Mouse (Mus musculus) megakaryocyte-erythroid progenitor cell, adult 5-6 weeks (primary cell): ENCODE measurements at regions not wholly inside any gene's neighbourhood (a gene's known extent, or its start where the extent isn't known, plus 50 kb on each side); places are given as distances from the start of the nearest gene placed in this dataset.
A peak's percentile ranks its signal among the peaks of the same experiment; 100 is the strongest.

ENCODE experiments used
- ATAC-seq: replicated peaks from 2 replicates; pipeline ENCODE4 v1.8.0; 2016; ENCODE audit warnings: mild to moderate bottlenecking, inconsistent platforms; ENCODE audit not compliant: severe bottlenecking, poor library complexity, low FRiP score, low TSS enrichment

GRCm38 (mm10) chr2:75425384-75425783 lies 233.7 kb upstream of the Hnrnpa3 start:
- no peak for ATAC-seq

- ATAC-seq, result no peak
Measured at GRCm38 (mm10) chr2:75425791-75426190, 233.3 kb upstream of the Hnrnpa3 start.

DNA sequence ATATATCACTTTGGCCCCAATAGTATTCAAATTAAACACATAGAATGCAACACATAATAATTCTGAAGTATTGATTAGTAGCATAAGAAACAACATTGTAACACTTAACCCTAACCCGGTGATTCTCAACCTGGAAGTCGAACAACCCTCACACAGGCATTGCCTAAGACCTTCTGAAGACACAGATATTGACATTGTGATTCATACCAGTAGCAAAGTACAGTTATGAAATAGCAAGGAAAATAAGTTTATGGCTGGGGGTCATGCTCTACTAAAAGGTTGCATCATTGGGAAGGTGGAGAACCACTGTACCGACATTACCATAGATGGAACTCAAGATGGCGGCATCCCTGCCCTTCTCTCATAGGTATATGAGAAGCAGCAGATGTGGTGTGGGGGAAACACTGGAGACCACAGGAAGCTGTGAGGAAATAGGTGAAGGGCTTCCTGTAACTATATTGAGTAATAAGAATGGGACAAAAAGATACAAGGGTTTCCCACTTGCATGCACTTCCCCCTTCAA lies 231.1 kb upstream of the Hnrnpa3 start:
- no peak for ATAC-seq

- no peak for ATAC-seq
Measured at GRCm38 (mm10) chr2:75430161-75430940, 228.7 kb upstream of the Hnrnpa3 start.

DNA sequence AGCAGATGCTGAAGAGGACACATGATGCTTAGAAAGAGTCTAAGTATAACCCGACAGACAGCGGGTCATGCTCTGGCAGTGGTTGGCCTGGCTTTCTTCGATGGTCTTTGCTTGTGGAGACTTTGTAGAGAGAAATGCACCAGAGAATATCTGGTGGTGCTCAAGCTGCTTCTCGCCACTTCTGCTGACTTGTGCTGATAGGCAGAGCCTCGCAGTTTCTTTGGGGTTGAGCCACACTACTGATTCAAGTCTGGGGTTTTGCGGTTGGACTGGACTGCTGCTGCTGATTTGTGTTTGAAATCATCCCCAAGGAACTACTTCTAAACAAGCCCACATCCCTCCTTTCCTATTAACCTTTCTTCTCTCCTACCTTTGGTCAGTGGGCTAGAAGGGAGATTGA lies 227.1 kb upstream of the Hnrnpa3 start:
- no peak for ATAC-seq

DNA sequence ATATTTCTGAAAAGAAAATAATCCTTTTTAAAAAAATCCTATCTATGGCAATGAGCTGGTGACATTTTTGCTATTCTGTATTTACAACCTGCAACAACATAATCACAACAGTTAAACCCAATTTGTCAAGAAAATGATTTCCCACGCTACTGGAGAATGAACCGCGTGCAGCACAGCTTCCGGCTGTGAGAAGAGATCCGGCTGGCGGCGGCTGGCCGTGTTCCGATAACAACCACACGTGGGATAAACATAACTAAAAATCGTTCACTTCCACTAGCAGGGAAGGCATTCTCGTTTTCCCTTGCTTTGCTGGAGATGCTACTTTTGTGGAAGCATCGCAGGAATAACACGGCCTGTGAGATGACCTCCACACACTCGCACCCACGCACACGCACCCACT lies 224.5 kb upstream of the Hnrnpa3 start:
- no peak for ATAC-seq

GRCm38 (mm10) chr2:75439522-75440230 lies 219.4 kb upstream of the Hnrnpa3 start:
- ATAC-seq, result no peak

GRCm38 (mm10) chr2:75442632-75443031 lies 216.4 kb upstream of the Hnrnpa3 start:
- ATAC-seq, result no peak

DNA sequence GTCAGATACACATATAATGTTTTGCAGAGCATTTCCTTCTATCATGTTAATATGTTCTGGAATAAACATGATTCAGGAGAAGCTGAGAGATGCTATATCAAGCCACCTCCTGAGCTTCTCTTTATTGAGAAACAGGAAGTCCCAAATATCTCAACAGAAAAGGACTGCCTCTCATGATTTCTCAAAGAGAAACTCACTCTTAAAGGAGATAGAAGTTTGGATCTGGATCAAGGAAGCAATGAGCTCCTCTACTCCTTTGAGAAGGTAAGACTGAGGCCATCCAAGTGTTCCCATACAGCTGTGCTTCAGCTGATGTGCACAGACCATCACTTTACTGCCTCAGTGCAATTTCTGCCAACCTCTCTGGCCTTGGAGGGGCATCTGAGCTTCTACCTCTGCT lies 213.9 kb upstream of the Hnrnpa3 start:
- ATAC-seq, result no peak

DNA sequence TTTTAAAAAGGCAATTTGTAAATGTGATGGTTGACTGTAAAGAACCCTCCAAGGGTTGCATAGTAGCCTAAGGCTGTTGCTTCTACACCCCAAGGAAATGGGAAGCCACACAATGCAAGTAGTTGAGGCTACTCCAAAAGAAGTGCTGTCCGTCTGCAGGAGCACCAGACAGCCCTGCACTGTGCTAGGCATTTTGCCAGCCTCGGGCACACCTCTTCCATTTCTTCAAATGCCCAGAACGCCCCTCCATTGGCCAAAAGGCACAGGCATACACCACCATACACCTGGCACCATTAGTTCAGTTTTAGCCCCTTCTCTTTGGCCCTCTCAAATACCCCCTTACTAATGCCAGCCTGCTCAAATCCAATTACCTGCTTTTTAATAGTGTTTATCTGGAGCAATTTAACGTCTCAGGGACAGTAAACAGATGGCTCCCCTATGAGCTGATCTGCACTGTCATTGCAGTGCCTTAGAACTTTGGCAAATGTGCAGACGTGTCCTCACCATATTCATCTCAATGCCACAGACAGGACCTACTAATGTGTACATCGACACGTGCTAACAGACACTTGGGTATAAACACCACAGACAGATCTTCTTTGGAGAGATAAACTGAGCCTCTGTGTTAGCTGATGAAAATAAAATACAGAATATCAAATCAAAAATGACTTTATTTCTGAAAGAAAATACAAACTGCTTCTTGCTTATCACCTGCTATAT lies 211.9 kb upstream of the Hnrnpa3 start:
- ATAC-seq, result peak; percentile 56

DNA sequence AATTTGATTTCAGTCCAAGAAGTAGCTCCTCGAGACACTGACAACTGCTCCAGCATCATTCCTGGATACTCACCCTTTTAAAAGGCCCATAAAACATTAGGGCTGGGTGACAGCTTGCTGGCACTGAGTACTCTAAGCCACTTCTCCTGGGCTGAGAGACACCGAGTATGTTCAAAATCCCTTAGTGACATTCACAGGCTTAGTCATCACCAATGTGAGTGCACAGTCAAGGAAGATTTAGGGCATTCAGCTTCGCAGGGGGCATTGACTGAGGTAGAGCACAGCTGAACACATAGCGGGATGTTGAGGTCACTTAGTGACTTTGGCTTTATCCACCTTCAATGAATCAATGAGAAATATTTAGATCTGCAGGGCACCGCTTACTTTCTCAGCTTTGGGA lies 210.8 kb upstream of the Hnrnpa3 start:
- ATAC-seq, result no peak

DNA sequence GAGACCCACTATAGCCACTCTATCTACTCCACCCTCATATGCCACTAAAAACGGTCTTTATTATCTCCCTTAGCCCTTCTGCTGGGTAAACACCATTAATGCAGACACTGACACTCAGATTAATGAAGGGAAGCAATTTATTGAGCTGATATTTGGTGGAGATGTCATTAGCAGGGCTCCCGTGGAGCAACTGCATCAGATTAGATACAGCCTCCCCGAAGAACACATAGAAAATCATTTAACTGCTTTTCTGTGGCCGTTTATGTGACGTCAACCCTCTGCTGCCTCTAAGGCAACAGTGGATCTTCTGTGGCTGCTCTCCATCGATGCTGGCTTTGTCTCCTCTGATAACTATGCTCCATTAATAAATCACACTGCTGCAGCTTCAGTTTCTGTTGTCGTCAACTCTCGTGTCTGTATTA lies 207.2 kb upstream of the Hnrnpa3 start:
- ATAC-seq, result peak; percentile 83

GRCm38 (mm10) chr2:75452274-75453148 lies 206.6 kb upstream of the Hnrnpa3 start:
- no peak for ATAC-seq

DNA sequence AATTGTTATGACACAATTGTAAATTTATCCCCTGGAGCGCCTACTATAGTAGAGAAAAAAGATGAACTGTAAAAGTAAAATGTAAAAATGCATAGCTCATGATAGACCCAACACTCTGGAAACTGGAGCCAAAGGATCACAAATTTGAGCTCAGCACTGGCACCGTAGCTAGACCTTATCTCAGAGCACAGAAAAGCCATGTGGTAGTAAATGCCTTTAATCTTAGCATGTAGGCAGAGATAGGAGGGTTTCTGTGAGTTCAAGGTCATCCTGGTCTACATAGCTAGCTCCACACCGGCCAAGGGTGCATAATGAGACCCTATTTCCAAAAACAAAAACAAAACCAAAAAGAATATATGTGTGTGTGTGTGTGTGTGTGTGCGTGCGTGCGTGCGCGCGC lies 203.6 kb upstream of the Hnrnpa3 start:
- peak; percentile 31; the same call in 1 of the 2 replicates for ATAC-seq

- no peak for ATAC-seq
Measured at GRCm38 (mm10) chr2:75456272-75456671, 202.8 kb upstream of the Hnrnpa3 start.

GRCm38 (mm10) chr2:75457423-75457822 lies 201.6 kb upstream of the Hnrnpa3 start:
- ATAC-seq, result no peak

GRCm38 (mm10) chr2:75458898-75459297 lies 200.2 kb upstream of the Hnrnpa3 start:
- ATAC-seq, result no peak

DNA sequence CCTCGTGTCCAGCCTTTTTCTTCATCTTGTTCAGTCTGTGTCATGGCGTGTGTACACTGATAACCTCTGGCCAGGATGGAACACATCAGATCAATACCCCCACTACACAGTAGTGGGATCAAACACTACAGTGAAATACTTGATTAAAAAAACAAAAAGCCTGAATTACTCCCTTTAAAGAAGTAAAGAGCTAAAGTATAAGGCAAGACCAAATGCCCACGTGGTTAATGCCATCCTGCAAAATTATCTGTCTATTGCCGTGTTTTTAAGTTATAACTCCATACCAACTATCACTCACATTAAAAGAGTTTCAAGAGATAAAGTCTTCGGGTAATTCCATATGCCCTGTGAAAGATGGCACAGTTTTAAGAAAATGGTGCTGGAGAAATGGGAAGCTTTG lies 198.6 kb upstream of the Hnrnpa3 start:
- peak; percentile 24; the same call in 1 of the 2 replicates for ATAC-seq

- ATAC-seq, result peak; percentile 92
Measured at GRCm38 (mm10) chr2:75461019-75461418, 198.0 kb upstream of the Hnrnpa3 start.
